Mouse (Mus musculus): ENCODE data around the gene Fam171a1.

GRCm38 (mm10) chr2:3102360-3102759, 11.7 kb upstream of the Fam171a1 start:
- TF ChIP-seq CTCF (IDR thresholded peaks at IDR 0.05; ENCODE audit: low read depth) (no peak), EP300 (IDR thresholded peaks at IDR 0.05; ENCODE audit: low read depth) (no peak)

All from liver, embryonic 14.5 days (tissue).